Mouse (Mus musculus) neutrophil, adult 5-6 weeks (primary cell): ENCODE results near the gene Rassf4. TPM values are rescaled to one million over a fixed set of nuclear protein-coding genes. Genes with fewer than 3 reads are reported as not detected.
A peak's percentile ranks its signal among the peaks of the same experiment; 100 is the strongest.

Experiments
- ATAC-seq: fragments of 151-379, 151-347 bp; 2 replicates; pipeline ENCODE4 v1.8.0; 2017; ENCODE audit warnings: mild to moderate bottlenecking, moderate TSS enrichment; ENCODE audit not compliant: insufficient number of reproducible peaks, poor library complexity, low FRiP score, severe bottlenecking; ENCODE audit errors: extremely low read depth
- total RNA-seq: library from RNA; stranded (forward); fragments of 200-1000 nt; gene quantifications from 2 replicates; pipeline ENCODE4 v1.2.3, GENCODE M21; 2017

The Rassf4 gene
- total RNA-seq, 1 experiment from 2014 or later = 39.9 TPM

DNA sequence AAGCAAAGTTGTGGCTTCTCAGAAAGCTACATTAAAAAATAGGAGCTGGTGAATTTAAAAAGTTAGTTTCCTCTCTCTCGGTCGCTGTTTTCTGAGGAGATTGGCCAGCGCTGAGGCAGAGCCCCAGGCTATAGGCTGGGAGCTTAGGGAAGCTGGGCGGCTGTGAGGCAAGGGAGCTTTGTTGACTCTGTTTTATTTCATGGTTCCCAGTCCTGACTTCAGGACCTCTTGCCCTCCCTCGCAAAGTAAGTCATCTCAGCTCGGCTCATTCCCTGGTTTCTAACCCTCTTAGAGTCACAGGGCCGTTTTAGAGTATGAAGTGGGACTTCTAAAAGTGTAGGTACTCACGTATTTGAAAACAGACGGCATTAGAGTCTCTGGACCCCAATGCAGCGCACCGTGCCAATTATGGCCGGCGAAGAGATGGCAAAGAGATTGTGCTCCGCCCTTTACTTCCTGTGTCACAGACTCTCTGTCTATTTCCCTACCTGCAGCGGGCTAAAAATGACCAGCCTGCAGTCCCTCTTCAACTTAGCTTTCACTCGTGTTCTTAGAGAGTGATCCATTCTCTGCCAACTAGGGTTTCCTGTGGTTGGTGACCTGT is 633 bp upstream of the Rassf4 start:
- ATAC-seq = no peak

DNA sequence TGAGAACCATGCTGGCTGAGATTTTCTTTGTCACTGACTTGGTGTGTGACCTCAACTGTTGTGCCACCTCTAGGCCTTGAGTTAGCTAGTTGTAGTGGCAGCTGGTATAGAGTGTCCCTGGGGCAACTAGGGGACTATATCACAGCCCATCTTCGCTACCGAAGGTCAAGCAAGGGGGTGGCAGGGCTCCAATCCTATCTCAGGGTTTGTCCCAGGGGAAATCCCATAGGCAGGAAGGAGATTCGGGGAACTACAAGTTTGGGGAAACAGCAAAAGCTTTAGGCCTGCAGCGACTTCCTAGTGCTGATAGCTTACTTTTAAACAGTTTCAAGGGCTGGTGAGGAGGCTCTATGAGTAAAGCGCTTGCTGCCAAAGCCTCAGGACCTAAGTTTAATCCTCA is 1.4 kb downstream of the Rassf4 start:
- ATAC-seq = no peak

DNA sequence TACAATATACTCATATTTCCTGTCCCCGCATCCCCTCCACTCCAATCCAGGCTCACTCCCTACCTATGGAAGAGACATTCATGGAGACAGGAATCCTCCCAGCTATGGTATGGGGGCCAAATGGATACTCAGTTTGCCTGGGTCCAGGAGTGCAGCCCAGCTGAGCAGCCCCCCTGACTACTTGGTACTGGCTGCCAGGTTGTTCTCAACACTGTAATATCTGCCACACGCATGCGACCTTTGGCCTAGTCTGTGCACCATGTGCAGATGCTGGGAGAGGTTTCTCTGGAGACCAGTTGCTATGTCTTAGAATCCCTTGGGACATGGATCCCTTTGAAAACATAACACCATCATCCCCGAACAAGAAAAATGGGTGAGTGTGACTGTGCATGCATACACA is 2.0 kb downstream of the Rassf4 start:
- no peak for ATAC-seq

DNA sequence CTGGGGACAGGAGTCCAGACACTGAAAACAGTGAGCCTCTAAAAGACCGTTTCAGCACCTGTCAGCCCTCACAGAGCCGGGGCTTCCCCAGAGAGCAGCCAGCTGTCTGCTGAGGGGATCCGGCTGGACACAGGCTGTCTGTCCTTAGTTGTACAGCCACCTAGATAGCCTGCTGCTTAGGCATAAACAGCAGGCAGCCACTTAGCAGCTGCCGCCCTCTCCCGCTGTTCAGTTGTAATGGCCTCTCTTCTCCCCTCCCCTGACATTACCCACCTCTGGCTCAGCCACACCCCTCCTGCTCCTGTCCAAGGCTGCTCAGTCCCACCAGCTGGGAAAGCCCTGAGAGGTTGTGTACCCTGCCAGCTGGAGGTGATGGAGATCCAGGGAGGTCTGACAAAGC is 2.7 kb downstream of the Rassf4 start:
- ATAC-seq = no peak

DNA sequence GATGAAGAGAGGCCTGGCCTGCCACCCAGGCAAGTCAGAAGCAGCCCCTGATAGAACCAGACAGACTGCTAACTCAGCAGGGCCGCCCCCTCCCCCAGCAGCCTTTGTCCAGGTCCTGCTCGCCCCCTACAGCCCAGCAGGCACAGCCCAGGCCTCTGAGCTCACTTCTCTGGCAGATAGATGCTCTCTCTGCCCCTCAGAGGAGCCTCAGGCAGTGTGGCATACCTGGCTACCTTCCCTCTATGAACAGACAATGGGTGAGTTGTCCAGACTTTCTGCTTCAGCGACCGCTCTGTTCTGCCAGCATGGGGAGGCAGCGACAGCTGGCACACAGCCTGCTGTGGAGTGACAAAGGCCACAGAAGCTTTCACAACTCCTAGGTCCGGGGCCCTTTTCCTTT is 3.6 kb downstream of the Rassf4 start:
- ATAC-seq = no peak

DNA sequence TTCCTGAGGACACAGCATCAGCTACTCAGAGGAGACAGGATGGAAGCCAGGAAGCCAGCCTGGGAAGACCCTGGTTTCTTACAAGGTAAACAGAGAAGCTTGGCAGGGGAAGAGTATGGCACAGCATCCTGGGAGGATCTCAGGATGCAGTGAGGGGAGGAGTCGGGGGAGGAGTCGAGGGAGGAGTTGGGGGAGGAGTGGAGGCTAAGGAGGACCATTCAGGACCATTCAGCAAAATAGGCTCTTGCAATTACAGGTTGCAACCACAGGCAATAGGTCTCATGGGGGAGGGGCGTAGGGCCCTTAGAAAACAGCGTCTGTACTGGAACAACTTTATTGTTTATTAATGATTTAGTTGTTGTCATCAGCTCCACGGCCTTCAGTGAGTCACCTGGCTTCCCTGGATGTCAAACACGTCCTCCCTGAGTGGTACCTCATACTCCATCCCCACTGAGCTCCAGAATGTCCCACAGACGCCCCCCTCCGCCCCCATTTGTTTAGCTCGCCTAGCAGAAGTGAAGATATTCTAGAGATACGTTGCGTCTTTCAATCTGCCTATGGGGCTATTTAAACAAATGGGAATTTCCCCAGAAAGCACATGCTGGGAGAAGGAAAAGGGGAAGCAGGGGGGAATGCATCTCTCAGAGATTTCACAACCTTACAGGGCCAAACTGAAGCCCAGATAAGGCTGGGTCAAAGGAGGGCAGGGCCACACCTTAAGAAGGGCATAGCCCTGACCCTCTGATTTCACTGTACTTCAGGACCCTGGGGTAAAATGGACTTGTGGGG is 4.9 kb downstream of the Rassf4 start:
- ATAC-seq = no peak

DNA sequence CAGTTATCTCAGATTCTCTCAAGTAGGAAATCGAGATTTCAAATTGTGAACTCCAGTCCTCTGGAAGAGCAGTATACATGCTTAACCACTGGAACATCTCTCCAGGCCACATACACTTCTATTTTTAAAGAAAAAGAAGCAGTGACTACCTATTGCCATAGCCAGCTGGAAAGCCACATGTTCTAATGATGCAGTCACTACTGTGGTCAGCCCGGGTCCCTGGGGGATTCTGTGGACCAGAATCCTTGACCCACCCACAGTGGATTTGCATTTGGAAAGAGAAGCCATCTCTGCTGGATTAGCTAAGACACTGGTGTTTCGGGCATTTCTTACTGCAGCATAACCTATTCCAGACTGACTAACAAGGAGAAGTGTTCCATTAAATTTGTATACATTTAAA is 6.4 kb downstream of the Rassf4 start:
- no peak for ATAC-seq

DNA sequence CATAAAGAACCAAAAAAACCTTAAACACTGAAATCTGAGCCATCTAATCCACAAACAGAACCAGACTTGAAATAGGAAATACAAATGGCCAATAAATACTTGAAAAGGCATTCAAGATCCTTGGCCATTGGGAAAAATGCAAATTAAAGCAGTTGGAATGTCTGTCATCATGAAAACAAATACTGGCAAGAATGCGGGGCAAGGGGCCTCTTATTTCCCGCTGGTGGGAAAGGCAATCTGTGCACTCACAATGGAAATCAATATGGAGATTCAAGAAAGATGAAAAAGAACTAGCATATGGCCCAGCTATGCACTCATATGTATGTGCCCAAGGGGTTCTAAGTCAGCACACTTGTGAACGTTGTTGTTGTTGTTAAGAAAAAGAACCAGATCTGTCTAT is 6.9 kb downstream of the Rassf4 start:
- no peak for ATAC-seq

DNA sequence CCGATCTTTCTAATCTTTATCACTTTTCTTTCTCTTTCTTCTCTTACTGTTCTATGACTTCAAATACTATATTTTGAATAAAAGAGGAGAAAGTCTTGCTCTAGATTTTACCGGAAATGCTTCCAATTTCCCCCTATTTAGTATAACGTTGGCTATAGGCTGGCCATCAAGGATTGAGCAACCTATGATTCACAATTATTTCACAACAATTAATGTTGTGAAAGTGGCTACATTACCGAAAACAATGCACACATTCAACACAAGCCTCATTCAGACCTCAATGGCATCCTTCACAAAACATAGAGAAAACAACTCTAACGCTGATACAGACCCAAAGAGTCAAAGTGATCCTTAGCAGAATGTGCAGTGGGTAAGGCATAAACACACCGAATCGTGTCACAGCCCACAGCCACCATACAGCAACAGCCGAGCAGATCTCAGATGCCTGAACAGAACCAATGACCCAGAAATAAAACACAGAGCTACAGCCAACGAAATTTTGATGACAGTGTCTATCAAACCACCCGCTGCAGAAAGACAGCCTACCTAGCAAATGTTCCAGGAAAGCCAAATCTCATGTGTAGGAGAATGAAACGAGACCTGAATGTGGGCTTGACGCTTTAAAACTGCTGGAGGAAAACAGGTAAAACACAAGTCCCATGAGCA is 7.5 kb downstream of the Rassf4 start:
- no peak for ATAC-seq

DNA sequence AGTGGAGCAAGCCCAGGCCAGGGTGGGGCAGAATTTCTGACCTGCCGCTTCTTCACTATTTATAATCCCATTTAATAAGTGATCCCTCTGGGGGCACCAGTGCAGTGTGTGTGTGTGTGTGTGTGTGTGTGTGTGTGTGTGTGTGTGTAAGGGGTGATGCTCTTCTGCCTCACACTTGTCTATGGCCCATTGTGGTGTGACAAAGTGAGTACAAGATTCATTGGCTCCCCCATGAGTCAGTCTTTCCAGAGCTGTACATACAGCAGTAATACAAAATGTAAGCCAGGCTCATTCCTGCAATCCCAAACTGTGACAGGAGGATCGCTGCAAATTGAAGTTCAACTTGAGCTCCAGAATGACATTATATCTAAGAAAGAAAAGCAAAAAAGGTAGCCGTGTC is 8.9 kb downstream of the Rassf4 start:
- no peak for ATAC-seq

DNA sequence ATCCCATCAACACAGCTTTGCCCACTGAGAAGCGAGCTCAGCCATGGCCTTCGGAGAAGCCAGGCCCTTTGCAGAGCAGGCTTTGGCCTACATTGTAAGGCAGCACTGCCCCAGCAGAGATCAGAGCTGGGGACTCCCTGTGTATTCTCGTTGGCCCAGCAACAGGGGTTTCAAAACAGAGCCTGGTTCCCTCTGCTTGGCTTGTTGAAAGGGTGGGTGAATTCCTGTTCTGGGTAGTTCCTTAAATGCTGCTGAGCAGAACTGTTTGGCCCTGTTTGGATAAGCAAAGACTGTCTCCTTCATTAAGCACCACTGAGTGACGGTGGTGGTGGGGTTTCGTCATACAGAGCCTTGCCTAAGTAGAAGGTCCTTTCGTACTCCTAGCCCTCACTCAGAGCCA is 9.7 kb downstream of the Rassf4 start:
- peak; percentile 81 for ATAC-seq

DNA sequence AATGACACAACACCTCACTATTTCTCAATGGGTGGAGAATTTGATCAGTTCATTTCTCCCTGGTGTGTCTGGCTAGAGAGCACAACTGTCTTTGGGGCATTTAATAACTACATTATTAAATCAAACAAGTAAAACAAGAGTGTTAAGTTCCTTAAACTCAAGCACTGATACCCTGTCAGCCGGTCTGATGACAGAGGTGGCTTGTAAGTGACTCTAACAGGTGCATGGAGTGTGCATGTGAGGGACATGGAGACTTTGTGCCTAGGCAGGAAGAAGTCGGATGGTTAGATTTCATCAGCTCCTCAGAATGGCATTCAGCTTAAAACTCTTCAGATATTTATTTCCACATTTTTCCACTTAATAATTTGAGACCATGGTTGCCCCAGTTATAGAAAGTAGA is 10.4 kb downstream of the Rassf4 start:
- ATAC-seq = no peak

DNA sequence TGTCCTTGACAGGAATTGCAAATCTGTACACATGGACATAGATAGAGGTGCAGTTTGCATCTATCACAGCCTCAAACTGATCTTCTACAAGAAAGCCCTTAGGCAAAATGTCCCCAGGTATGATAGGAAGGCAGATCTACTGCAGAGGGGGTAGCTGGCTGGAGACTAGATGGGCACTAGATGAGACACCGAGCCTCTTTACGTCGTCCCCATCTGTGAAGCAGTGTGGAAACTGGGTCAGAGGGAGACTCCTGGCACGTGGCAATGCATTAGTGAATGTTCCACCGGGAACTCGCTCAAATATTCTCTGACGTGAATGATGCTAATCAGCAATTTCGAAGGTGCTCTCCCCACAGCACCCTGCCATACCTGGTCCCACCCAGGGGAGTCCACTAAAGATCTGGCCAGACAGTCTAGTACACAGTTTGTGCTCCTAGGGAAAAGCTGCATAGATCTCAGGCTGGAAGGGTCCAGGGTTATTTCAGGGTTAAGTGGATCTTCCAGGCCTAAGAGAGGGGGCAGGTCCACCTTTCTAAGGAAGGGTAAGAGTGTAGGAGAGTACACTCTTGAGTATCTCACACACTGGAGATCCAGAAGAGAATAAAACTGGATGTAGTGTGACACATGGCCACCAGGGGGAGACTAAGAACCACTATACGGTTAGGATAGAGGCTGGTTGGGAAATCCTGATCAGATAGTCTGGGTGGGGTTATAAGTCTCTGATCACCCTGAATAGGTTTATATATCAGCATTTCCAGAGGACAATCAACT is 19.9 kb downstream of the Rassf4 start:
- peak; percentile 72 for ATAC-seq

DNA sequence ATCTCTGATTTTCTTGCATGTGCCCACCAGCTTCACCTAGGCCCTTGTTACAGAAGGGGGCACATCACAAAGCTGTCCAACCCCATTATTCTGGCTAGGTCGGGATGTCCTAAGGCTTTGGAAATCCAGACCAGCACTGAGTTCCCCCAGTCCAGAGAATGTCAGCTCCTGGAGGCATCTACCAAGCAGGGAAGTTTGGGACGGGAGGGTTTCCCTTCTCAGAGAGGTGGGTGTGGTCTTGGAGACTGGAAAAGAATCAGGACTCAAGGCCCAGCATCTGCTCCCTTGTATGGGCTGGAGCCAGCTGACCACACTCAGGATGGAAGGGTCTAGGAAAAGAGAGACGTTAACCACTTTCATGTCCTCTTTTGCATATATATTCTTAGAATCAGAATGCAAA is 20.6 kb downstream of the Rassf4 start:
- ATAC-seq = no peak

DNA sequence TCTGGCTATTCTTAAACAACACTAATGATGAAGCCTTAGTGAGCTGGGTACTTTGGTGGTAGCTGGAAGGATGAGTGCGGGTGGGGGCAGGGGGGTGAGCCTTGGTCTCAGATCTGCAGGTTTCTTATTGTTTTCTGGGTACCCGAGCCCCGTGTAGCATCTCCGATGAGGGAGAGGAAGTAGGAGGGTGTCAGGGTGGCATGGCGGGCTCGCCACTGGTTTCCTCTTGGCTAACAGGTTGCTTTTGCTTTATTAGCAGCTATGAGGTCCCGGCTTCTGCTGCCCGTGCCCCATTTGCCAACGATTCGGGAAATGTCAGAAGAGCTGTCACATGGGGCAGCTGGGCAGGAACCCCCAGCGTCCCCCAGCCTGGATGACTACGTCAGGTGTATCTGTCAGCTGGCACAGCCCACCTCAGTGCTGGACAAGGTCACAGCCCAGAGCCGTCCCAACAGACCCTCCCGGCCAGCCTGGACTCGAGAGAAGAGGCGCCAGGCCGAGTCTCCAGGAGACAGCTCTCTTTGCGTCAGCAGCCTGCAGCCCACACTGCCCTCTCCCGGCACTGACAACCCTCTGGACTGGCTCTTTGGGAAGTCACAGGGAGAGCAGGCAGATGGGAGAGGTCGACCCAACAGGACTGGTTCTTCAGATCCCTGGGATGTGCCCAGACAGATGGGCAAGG is 22.2 kb downstream of the Rassf4 start:
- ATAC-seq = 0 out of 2 replicates have a peak, but pooled peaks have one; percentile 14

DNA sequence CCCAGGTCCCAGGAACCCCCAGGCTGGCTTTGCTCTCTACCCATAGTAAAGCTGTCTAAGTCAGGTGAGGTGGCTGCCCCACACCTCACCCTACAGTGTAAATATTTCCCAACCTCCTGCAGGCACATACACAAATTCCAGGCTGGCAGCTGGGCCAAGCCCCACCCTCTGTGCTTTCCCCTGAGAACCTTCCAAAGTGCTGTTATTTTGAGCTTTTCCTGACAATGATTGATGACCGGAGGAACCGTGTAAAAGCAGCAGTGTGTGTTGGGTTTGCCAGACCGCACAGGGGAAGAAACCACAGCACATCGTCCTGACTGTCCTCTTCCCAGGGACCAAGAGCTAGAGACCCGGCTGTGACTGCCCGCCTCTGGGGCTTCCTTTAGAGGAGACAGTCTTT is 23.3 kb downstream of the Rassf4 start, which contains the start of gene Depp1:
Depp1 (plus strand) TSS at position 204 of the 400 bp plus-strand sequence.
- ATAC-seq = no peak

DNA sequence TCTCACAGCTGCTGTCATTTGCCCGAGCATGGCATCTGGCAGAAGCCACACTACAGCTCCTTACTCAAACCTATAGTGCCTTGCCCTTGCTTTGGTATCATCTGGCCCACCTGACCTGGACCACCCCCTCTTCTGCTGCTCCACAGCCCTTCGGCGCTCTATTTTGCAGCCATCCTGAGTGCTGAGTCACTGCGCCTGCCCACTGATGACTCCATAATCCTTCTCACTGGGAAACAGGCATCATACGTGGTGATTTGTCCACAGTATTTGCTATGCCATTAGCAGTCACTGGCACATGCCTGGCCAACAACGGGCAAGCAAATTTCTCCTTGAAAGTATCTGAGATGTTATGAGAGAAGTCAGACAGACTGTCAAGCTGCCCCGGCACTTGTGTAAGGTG is 23.9 kb downstream of the Rassf4 start:
- no peak for ATAC-seq

DNA sequence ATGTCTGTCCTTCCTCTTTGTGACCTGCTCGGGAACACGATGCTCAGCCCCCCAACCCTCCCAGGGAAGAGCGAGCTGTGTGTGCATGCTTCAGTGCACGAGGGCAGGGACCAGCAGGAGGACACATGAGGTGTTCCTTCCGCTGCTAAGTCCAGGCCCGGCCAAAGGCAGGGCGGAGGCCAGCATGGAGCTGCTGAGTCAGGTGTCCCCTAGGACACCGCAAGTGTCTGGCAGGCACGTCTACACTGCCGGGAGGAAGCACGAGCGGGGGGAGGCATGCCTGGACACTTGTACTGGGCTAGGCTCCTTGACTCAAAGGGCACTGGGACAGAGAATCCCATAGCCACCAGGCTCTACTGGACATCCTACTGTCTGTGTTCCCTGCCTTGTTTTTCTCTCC is 26.0 kb downstream of the Rassf4 start:
- ATAC-seq = no peak

DNA sequence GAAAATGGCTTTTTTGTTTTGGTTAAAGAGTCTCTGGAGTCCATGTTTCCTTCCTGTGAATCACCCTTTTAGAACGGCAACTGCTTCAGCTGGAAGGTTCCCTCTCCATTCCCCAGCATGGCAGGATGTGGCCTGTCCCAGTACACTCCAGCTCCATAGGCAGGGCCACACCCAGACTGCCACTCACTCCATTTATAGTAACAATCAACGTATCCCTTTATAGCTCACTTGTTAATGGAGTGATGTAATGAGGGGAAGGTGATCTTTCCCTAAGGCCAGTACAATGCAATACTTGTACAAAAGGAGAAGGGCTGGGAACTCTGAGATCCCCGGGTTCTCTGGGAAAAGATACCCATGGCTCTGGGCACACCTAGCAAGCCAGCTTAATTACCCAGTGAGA is 29.4 kb downstream of the Rassf4 start:
- no peak for ATAC-seq
